7 mouse cellular contexts compared by ENCODE assay signal in the genomic region with DNA sequence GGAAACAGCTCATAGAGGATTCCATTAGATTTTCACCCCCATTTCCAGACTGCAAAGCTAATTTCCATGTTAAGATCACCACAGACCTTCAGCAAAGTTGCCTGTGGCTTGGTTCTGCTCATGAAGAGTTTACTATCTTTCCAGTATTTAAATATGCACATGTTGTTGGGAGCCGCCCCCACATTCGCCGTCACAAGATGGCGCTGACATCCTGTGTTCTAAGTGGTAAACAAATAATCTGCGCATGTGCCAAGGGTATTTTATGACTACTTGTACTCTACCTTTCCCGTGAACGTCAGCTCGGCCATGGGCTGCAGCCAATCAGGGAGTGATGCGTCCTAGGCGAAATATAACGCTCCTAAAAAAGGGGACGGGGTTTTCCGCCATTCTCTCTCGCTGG.
DNase-seq lines count a peak whose midpoint lies in the region; ATAC-seq and TF ChIP-seq lines count a peak whose summit lies in the region.
"Not testable (repeated sequence)": the region's sequence is repeated elsewhere in the genome, so short reads cannot be mapped to it uniquely, and the experiment has no call there.

No protein-coding gene starts in this region.

- WGBS in forebrain, embryonic 13.5 days = 19% methylated on average over 5 of the region's 14 CpGs
- 35% methylated on average over 5 of the region's 14 CpGs for WGBS in heart, postnatal 0 days
- WGBS in lung, embryonic 16.5 days = 21% methylated on average over 4 of the region's 14 CpGs
- 18% methylated on average over 5 of the region's 14 CpGs for WGBS in neural tube, embryonic 13.5 days

- not testable (repeated sequence) for H3K36me3 ChIP-seq in forebrain, embryonic 13.5 days (ENCODE audit: poor library complexity, severe bottlenecking); heart, postnatal 0 days (replicated peaks; ENCODE audit: control insufficient read depth, insufficient read depth, low read length); lung, embryonic 16.5 days (ENCODE audit: control insufficient read depth, insufficient read depth, low read length); neural tube, embryonic 13.5 days

- not testable (repeated sequence) for H3K4me3 ChIP-seq in forebrain, embryonic 13.5 days; heart, postnatal 0 days (ENCODE audit: low read depth, low read length); lung, embryonic 16.5 days (ENCODE audit: low read length); neural tube, embryonic 13.5 days

- not testable (repeated sequence) for H3K4me1 ChIP-seq in forebrain, embryonic 13.5 days; heart, postnatal 0 days (ENCODE audit: control insufficient read depth, insufficient read depth); lung, embryonic 16.5 days (replicated peaks; ENCODE audit: control insufficient read depth, insufficient read depth, low read length)
- 0 out of 2 replicates have a peak, but pooled peaks cover 12% of the 10 kb centered on the region for H3K4me1 ChIP-seq in neural tube, embryonic 13.5 days (replicated peaks)

- not testable (repeated sequence) for TF ChIP-seq CTCF in heart, postnatal 0 days (IDR thresholded peaks at IDR 0.05; ENCODE audit: low read depth)

- not testable (repeated sequence) for H3K9me3 ChIP-seq in forebrain, embryonic 13.5 days (replicated peaks); heart, postnatal 0 days (replicated peaks; ENCODE audit: control insufficient read depth, low read length); lung, embryonic 16.5 days (ENCODE audit: control insufficient read depth, low read length); neural tube, embryonic 13.5 days

- not testable (repeated sequence) for H3K4me2 ChIP-seq in forebrain, embryonic 13.5 days; heart, postnatal 0 days (ENCODE audit: low read depth, low read length); lung, embryonic 16.5 days (ENCODE audit: low read depth, low read length); neural tube, embryonic 13.5 days

- TF ChIP-seq EP300 in heart, postnatal 0 days (IDR thresholded peaks at IDR 0.05; ENCODE audit: low read depth) = not testable (repeated sequence)

- H3K9ac ChIP-seq in forebrain, embryonic 13.5 days; heart, postnatal 0 days (replicated peaks; ENCODE audit: low read depth, low read length); lung, embryonic 16.5 days (ENCODE audit: low read length); neural tube, embryonic 13.5 days: not testable (repeated sequence)

- peak; percentile 79 for ATAC-seq in forebrain, embryonic 13.5 days
- peak; percentile 41 for ATAC-seq in heart, postnatal 0 days (ENCODE audit: insufficient read depth, low read depth)
- ATAC-seq in lung, embryonic 16.5 days (ENCODE audit: low read depth) = 0 out of 2 replicates have a peak, but pooled peaks have one; percentile 20
- peak; percentile 54; the same call in 1 of the 2 replicates for ATAC-seq in neural tube, embryonic 13.5 days (ENCODE audit: low read depth)

- H3K27me3 ChIP-seq in forebrain, embryonic 13.5 days; heart, postnatal 0 days (ENCODE audit: control insufficient read depth, insufficient read depth, low read length); lung, embryonic 16.5 days (ENCODE audit: control insufficient read depth, insufficient read depth, low read depth, low read length); neural tube, embryonic 13.5 days: not testable (repeated sequence)

- not testable (repeated sequence) for H3K27ac ChIP-seq in forebrain, embryonic 13.5 days; heart, postnatal 0 days (ENCODE audit: low read depth); lung, embryonic 16.5 days (ENCODE audit: low read length); neural tube, embryonic 13.5 days (replicated peaks)

- peak; percentile 1 for DNase-seq in cerebellum, adult 11 months
- peak; percentile 22 for DNase-seq in heart, postnatal 0 days (ENCODE audit: low spot score)
- DNase-seq in kidney, adult 8-10 months = peak; percentile 33 to 58
- peak; percentile 7 to 51 for DNase-seq in left cerebral cortex, adult 9 months (ENCODE audit: low spot score in 2 of 2)

Comparison
In these comparisons a context has a peak if more than half of its experiments do, and no peak if none do; other contexts are left out.
1. ATAC-seq: peak in every context shown above with its lines; median percentile 79 in forebrain, embryonic 13.5 days; 54 in neural tube, embryonic 13.5 days; 41 in heart, postnatal 0 days; 20 in lung, embryonic 16.5 days.